Mouse (Mus musculus): Measurements from ENCODE around the gene Rtn4.

The Rtn4 gene

GRCm38 (mm10) chr11:29758617-29759016 is 65.9 kb downstream of the Rtn4 start:
- intact Hi-C loops (cut with DNase I): no loop called here

GRCm38 (mm10) chr11:29761387-29761786 is 68.6 kb downstream of the Rtn4 start:
- intact Hi-C loops (cut with DNase I): no loop called here

DNA sequence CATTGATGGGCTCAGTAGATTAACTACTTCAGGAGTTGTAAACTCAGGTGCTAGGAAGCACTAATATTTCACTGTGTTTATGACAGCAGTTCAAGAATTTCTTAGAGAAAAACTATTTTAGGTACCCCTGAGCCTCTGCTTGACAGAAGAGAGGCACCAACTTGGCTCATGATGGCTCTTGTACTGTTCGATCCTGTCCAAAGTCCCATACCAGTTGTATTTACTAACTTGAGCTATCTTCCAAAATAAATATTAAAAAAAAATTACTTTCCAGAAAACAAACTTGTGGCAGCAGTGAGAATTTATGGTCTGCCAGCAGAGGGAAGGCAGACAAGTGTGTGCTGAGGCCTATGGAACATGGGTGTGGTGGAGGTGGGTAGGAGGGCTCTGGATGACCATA is 70.0 kb downstream of the Rtn4 start:
- intact Hi-C loops (cut with DNase I): no loop called here

- intact Hi-C loops (cut with DNase I): no loop called here
These were observed 72.3 kb downstream of the Rtn4 start for GRCm38 (mm10) chr11:29765063-29765462.

DNA sequence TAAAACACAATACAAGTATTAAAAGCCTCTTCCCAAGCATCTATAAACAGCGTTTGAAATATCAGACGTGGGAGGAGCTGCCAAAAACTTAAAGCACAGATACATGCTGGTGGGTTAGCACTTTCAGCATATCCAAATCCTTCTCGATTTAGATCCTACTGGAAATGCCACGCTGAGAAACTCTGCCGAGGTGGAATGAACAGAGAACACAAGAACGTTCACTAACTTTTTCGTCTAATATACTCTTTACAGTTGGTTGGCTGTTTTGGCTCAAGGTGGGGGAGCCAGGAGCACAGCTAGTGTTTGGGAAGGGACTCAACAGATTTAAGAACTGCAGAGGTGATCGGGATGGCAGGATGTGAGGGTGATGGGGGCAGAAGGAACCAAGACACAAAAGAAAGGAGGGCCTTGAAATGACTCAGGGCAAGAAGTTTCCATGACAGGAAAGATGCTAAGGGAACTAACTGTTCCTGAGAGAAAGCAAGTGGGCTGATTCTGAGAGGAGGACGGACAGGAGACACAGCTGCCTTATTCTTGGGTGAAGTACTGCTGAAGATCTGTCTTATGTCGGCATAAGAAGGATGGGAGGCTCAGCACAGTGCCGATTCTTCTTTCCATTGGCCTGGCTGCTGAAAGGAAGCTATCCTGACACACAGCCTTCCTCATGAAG is 73.7 kb downstream of the Rtn4 start:
- intact Hi-C loops (cut with DNase I): no loop called here

DNA sequence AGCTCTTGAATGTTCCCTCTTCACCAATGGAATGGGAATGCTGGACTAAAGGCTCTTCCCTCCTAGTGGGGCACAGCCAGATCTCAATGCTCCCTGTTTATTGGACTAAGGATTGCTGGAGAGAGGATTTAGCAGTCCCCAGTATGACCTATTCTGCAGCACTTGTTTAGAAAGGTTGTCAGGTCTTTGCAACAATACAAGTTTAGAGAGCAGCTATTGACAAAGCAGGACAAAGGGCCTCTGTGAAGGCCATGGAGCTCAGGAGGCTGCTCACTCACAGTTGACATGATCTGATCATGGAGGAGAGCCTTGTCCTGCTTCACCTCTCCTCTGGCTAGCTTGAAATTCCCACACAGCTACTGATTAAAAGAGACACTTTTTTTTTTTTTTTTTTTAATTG is 75.8 kb downstream of the Rtn4 start:
- intact Hi-C loops (cut with DNase I): no loop called here

DNA sequence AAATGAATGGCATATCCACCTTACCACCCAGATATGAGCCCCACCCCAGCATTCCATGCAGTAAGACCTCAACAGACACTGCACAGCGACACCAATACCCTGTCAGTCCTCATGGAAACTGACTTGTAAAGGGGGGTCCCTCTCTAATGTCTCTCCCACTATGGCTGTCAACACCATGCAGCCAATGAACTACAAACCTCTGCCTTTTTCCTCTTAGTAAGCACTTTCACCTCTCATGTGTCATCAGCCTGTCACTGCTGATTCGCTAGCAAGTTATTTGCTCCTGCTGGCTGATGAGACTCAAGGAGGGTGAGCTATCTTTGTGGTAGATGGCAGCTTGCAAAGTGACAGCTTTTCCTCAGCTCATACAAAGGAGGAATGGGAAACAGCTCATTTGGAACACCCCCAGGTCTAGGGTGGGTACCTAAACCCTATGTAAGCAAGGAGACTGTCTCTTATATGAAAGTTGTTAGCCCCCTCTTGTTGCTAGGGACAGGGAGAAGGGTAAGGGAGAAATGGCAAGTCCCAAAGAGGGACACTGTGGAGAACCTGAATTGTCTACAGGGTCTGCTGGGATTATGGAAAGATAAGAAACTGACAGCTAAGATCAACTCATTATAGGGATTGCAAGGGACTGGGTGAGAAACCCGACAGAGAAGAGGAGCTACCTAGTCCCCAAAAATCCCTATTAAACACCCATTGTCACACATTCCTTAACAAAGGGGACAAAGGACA is 78.1 kb downstream of the Rtn4 start:
- intact Hi-C loops (cut with DNase I): no loop called here

GRCm38 (mm10) chr11:29772279-29772678 is 79.5 kb downstream of the Rtn4 start:
- intact Hi-C loops (cut with DNase I): no loop called here

DNA sequence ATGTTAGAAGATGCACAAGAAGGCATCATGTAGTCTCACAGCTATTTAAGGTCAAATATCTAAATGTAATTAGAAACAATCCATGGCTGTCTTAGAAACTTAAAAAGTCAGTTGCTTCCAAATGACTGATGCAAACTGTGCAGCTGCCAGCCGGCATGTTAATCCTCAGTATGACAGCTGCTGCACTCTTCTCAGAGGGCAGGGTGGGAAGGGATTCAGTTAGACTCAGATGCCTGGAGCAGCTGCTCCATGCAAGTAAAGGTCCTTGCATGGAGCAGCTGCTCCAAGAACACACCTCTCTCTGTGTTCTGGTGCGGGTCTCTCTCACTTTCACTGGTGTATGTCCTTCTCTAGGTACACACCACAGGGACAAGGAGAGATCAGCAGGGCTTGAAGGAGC is 81.5 kb downstream of the Rtn4 start:
- intact Hi-C loops (cut with DNase I): no loop called here

DNA sequence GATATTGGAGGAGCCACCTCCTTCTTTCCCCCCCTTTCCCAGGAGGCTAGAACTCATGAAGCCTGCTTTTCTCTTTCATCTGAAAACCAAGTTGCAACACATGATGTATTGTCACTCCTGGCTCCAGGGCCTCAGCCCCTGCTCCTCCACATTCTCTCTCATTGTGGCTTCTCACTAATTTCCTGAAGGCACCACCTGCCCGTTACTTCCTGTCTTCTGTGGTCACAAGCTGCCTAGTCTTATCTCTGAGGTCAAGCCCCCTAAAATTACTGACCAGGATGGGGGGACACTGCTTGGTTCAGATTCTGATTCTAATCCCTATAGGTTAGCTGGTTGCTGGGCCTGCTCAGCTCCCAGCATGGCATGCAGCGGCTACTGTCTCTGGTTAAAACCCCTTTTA is 82.0 kb downstream of the Rtn4 start:
- intact Hi-C loops (cut with DNase I): no loop called here

- intact Hi-C loops (cut with DNase I): no loop called here
These were observed 85.2 kb downstream of the Rtn4 start for GRCm38 (mm10) chr11:29777964-29778363.

- intact Hi-C loops (cut with DNase I): no loop called here
These were observed 86.2 kb downstream of the Rtn4 start for GRCm38 (mm10) chr11:29778936-29779335.

GRCm38 (mm10) chr11:29779409-29780026 is 86.8 kb downstream of the Rtn4 start:
- intact Hi-C loops (cut with DNase I): no loop called here

DNA sequence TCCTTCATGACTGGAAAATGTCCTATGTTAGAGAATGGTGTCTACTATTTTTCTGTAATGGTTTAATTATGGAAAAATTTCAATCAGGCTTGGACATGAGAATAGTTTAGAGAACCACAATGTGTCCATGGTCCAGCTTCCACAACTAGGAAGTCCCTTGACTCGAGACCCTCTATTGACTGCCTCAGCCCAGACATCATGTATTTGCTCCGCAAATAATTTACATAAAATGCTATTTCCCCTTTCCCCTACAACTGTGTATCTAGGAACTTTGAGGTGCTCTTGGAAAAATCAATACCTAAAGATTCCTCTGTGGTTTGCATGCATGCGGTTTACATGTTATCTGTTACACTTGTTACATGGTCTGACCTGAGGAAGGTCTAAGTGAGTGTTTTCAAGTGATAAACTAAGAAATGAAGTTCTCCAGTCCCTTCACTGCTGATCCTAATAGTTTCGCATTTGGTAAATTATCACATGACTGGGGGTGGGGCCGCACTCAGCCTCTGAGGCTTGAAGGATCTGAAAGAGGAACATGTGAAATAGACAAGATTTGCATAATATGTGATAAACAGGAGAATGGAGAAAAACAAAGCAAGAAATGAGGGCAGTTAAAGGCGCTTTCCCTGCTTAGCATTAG is 94.0 kb downstream of the Rtn4 start:
- intact Hi-C loops (cut with DNase I): no loop called here

GRCm38 (mm10) chr11:29787473-29787872 is 94.7 kb downstream of the Rtn4 start:
- intact Hi-C loops (cut with DNase I): no loop called here

GRCm38 (mm10) chr11:29788499-29788898 is 95.8 kb downstream of the Rtn4 start:
- intact Hi-C loops (cut with DNase I): no loop called here

DNA sequence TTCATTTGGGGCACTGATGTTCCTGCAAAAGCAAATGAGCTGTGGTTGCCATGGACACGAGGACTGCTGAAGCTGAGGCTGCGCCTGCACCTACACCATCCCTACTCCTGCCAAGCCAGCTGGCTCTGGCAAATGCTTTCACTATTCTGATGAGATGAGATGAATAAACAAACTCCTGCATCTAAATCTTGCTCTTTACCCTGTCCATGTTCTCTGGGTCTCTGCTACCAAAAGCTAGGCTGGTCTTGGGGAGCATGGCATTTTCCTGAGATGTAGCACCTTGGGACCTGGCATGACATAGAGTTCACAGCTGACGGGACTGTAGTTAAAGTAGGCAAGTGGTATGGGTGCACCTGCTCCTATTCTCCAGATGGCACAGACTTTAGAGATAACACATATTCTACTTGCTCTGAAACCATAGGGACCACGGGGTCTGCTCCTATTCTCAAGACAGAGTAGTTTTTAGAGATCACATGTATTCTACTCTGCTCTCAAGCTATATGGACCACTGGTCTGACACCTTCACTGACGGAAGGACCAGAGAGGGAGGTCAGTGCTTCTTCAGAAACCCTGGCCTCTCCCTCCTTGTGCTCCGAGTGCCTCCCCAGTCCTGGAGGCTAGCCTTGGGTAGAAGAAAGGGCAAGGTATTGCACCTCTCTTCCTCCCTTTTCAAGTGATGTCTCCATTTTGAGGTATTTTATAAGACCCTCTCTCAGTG is 96.3 kb downstream of the Rtn4 start:
- intact Hi-C loops (cut with DNase I): no loop called here

- intact Hi-C loops (cut with DNase I): no loop called here
These were observed 98.0 kb downstream of the Rtn4 start for GRCm38 (mm10) chr11:29790796-29791195.
